Mouse (Mus musculus): Measurements from ENCODE around the gene Adk. TPM values are rescaled to one million over a fixed set of nuclear protein-coding genes. Genes with fewer than 3 reads are reported as not detected.

The Adk gene
- total RNA-seq, 2 experiments from 2014 or later = 38.6 to 52.8 TPM

DNA sequence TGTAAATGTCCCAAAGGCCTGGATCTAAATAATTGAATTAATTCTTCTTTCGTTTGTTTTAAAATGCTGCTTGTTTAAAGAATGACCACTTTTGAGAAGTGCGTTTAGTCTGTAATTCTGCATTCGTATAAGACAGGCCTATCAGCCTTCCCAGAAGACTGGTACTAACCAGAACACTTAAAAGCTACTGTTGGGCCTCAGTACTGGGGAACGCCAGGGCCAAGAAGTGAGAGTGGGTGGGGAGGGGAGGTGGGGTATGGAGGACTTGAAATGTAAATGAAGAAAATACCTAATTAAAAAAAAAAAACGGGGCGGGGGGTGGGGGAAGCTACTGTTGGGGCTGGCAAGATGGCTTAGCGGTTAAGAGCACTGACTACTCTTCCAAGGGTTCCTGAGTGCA, 347.1 kb downstream of the Adk start:
- no peak for ATAC-seq (replicated peaks; ENCODE audit: low FRiP score, poor library complexity, severe bottlenecking)

DNA sequence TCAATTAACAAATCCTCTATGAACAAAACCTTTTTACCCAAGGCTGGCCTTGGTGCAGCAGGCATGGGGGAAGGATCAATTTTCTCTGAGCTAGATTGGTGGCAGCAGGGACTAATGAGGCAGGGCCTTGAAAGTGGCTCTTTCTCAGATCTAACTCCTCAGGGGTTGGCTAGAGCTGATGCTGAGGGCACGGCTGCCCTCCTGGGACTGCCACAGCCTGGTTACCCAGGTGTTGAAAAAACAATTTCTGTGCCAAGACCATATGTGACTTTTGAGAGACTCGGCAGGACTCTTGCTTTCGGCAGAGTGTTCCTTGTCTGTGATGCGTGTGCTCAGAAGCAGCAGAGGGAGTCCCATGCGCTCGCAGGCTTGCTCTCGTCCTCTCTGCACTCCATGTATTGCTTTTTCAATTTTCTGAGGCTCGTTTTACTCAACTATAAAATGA, 349.8 kb downstream of the Adk start:
- no peak for ATAC-seq (replicated peaks; ENCODE audit: low FRiP score, poor library complexity, severe bottlenecking)

DNA sequence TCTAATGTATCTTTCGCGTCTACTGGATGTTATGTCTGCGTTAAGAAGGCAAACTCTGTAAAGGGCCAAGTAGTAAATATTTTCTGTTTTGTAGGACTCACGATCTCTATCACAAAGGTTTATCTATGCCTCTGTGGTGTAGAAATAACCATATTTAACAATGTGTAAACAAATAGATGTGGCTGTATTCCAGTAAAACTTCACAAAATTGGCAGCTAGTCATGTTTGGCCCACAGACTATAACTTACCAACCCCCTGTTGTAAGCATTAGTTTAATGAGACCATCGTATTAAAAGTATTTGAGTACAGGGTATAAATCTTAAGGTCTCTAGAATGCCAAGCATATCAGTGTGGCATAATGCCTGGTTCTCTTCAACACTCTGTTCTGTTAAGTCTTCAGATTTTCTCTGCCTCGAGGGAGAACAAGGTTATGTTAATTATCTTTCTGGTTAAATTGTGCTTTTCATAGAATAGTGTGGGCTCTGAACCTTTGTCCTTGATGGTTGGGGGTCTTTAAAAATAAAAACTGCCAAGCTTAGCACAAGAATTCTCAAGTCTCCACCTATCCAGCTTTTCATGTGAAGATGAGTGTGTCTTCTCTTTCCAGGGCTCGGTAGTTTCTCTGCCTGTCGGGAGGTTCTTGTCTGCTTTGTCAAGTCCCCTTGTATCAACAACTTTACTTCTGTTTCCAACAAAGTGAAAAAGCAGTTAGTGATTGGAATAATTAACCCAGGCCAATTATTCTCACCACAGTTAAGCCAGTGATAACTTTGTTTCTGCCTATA, 350.4 kb downstream of the Adk start:
- no peak for ATAC-seq (replicated peaks; ENCODE audit: low FRiP score, poor library complexity, severe bottlenecking)

DNA sequence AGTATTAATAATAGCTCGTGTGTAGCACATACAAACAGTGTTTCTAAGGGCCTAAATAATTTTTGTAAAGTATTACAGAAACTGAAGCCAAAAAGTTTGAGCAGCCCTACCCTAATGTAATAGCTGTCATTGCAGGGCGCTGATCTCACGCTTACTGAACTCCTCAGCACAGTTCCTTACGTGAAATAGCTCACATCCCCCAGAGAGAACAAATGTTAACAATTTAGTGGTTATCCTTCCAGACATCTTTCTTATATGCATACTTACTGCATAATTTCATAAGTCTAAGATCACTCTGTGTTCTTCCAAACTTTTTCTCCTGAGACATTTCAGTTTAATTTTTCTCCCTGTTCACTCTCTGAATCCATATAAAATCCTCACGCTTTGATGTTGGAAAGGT, 354.6 kb downstream of the Adk start:
- ATAC-seq (replicated peaks; ENCODE audit: low FRiP score, poor library complexity, severe bottlenecking) = no peak

DNA sequence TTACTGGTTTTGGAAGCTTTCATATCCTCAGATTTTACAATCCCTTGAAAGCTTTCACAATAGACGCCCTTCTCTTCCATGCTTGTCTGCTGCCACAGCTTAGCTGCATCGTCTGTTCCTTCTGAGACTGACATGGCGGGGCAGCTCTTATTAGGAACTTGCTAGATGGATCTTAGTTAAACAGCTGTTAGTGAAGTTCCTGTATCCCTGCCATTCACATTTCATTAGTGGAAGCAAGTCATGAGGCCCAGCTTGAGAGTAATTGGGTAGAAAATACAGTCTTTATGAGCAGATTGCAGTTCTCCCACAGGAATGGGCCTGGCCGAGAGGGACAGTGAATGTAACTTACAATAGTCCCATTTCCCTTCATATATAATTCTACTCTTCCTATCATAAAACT, 356.5 kb downstream of the Adk start:
- ATAC-seq (replicated peaks; ENCODE audit: low FRiP score, poor library complexity, severe bottlenecking) = no peak

DNA sequence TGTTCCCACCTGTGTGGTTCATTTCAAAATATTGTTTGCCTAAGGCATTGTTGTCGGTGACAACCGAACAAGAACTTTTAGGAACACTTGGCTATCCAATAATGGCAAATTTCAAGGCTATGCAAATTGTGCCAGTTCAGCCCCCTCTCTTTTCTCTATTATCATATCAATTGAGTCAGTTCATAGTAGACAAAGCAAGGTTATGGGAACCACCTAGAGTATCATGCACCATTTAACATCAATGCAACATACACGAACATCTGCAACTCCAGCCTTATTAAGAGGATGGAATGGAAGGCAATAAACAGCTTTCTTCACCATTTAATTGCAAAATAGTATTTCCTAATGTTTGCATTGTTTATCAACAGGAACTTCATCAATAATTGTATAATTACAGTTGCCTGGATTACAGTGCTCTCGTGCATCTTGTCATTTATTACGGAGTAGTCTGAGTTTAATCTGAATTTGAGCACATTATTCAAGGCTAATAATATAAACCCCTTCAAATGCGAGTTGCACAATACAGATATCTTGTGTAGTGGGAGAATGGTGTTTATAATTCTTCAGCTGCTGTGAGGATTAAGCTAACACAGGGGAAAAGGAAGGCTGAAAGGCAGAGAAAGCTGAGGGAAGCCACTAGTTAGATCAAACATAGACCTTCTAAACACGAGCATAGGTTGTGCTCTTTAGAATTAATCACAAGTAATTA, 358.5 kb downstream of the Adk start:
- no peak for ATAC-seq (replicated peaks; ENCODE audit: low FRiP score, poor library complexity, severe bottlenecking)

DNA sequence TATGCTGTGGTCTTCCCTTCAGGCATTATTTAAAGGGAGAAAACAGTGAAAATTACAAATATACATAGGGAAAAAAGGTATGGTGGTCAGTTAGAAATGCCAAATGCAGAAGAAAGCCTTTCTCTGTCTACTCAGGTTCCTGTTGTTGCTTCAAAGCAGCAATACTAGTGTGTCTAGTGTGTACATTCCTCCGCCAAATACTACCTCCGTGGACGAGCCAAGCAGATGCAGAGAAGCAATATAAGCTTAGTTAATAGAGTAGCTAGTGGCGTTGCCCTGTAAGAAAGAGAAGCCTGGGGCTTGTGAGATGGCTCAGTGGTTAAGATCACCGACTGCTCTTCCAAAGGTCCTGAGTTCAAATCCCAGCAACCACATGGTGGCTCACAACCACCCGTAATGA, 359.1 kb downstream of the Adk start:
- ATAC-seq (replicated peaks; ENCODE audit: low FRiP score, poor library complexity, severe bottlenecking) = no peak

DNA sequence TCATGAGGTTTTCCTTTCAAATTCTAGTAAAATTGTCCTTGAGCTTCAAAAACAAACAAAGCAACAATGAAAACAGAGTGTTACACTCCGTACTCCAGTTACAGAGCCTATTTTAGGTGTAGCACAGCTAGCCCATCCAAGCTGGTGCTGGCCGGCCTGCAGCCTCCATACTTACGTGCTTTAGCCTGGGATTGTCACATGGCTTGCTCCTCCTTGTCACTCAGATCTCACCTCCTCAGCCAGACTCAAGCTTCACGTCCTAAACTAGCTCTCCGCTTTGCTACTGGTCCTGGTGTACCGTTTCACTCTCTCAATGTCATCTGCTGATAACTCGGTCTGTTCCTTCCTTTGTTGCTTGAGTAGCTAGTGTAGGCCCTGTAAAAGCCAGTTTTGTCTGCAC, 366.0 kb downstream of the Adk start:
- no peak for ATAC-seq (replicated peaks; ENCODE audit: low FRiP score, poor library complexity, severe bottlenecking)

DNA sequence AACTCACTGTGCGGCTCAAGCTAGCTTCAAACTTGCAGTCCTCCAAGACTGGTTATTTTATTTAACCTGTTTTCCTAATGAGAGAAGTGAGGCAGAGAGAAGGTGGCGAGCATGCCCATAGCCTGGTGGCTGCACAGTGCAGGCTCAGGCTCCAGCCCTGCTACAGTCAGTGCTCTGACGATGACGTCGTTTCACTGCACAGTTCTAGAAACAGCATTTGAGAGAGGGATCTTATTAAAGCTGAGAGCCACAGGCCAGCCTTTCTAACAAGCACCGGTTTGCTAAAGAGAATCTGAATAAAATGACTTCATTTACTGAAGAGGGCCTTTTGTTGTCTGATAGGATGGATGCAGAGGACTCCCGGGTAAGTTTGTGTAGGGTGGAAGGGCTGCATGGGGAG, 375.0 kb downstream of the Adk start:
- ATAC-seq (replicated peaks; ENCODE audit: low FRiP score, poor library complexity, severe bottlenecking) = no peak

DNA sequence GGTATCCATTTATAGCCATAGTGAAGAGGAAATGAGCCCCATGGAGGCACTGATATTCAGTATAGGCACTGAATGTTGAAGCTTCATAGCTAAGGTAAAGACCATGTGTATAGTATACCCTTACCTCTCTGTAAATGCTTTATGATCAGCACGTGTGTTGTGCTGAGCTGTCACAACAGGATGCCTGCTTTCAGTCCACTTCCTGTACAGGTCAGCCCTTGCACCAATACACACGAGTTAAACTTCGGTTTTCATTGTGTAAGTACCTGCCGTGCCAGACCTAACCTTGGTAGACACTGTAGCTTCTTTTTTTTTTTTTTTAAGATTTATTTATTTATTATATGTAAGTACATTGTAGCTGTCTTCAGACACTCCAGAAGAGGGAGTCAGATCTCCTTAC, 381.0 kb downstream of the Adk start:
- ATAC-seq (replicated peaks; ENCODE audit: low FRiP score, poor library complexity, severe bottlenecking) = no peak

DNA sequence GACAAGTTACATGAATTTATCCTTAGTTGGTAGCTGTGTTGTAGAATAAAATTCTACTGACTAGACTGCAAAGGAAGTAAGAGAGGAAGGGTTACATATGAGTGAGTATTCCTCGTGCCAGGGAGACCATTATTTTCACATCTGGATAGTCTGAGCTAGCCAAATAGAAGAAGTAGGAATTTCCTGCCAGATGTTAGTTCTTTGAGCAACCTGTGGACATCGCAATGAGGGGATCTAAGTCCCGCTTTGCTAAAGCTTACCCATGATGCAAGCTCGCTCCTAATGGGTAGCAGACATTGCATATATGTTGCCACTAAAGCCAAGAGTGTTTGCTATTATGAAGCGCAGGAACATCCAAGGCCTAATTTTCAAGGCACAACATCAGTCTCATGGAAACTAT, 381.6 kb downstream of the Adk start:
- no peak for ATAC-seq (replicated peaks; ENCODE audit: low FRiP score, poor library complexity, severe bottlenecking)

DNA sequence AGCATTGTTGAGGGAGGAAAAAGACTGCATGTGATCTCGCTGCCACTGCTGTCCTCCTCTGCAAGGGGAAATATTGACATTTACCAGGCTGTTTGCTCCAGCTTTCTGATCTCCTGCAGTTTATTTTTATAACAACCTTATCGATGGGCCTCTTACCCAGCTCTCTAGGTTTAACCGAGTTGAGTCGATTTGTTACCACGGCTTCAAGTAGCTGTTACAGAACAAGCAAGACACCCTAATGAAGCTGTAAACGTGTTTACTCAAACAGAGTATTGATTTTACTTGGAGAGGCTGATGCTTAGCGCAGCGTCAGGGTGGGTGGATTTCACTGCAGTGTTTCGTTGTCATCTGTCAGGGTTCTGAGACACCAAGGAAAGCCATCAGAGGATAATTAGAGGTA, 382.3 kb downstream of the Adk start:
- no peak for ATAC-seq (replicated peaks; ENCODE audit: low FRiP score, poor library complexity, severe bottlenecking)

DNA sequence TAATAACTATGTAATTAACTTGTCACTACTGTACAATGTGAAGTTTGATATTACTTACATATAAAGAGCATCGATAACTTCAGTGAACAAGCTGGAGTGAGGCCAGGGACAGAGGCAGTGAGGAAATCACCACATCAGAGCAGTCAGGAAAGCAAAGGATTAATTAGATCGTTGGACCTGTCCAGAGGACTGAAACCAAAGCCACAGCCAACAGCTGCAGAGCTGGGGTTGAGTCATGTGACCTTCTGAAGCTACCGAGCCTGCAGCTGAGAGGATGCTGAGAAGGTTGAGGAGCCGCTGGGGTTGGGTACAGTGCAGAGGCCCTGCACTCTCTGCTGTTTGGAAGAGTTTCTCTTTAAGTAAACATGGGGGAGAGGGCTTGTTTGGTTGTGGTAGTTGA, 387.4 kb downstream of the Adk start:
- ATAC-seq (replicated peaks; ENCODE audit: low FRiP score, poor library complexity, severe bottlenecking) = no peak

DNA sequence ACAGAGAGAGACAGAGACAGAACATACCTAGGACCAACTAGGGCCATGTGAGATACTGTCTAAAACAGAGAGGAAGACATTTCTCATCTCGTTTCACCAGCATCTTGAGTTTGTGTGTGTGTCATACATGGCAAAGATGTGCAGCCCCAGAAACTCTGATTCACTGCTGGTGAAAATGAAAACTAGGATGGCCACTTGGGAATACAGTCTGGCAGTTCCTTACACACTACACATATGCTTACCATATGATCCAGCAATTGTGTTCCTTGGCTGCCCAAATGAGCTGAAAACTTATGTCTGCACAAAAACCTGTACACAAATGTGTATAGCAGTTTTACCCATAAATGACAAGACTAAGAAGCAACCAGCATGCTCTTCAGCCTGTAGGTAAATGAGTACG, 388.2 kb downstream of the Adk start:
- ATAC-seq (replicated peaks; ENCODE audit: low FRiP score, poor library complexity, severe bottlenecking) = no peak

DNA sequence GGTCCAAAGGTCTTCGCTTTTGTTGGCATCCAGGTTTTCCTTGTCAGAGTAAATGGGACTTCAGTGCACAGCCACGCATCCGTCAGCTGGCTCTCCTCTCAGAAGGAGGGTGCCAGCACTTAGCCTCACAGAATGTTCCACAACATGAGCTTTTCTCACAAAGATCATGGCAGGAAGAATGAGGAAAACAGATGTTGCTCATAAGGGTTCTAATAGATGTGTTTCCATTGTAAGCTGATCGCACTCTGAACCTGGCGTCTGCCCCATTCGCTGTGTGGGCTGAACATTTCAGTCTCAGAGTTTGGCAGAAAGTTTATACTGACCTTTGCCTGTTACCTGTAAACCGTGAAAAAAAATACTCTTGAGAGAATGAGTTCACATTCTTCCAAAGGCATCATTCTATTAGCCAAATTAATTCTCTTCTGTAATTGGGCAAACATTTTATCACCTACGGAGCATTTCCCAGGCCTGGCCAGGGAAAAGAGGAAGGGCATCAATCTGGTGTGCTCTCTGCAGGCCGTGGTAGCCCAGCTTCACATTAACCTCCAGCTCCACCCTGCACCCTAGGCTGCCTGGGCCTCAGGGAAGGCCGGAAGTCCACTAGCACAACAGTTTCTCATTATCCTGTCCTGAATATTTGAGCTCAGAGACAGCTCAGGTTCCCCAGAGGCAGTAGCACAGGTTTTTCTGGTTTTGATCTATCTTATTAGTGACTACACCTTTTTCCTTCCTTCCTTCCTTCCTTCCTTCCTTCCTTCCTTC, 389.6 kb downstream of the Adk start:
- no peak for ATAC-seq (replicated peaks; ENCODE audit: low FRiP score, poor library complexity, severe bottlenecking)

DNA sequence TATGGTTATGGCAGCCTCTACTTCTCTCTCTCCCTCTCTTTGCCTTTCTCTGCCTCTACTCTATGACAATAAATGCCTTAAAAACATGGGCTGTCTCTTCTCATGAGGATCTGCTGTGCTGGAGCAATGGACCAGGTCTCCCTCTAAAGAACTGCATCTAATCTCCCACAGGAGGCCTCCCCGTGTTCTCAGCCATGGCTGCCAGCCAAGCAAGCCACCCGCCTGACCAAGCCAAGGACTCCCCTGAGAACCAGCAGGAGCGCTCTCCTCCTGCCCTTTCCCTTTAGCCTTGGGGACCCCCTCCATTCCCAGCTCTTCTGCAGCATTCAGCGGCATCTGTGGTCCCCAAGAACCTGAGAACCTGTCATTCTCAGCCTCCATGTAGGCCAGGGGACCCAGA, 400.2 kb downstream of the Adk start:
- no peak for ATAC-seq (replicated peaks; ENCODE audit: low FRiP score, poor library complexity, severe bottlenecking)

DNA sequence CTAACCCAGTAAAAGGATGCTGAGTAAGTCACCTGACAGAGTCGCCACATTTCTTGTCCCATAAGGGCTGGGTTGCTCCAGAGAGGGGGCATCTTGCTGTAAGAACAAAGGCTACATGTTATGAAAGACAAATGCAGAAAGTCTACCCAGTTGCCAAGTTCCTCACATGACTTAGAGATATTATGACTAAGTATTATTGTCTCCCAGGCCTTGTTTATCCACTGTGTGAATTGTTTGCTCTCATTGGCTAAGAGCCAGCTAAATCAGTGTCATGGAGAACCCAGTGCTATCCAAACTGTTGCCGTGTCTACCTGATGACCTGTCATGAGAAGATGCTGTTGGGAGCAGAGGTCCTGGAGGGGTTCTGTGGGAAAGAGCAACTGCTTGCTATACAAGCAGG, 401.5 kb downstream of the Adk start:
- no peak for ATAC-seq (replicated peaks; ENCODE audit: low FRiP score, poor library complexity, severe bottlenecking)

DNA sequence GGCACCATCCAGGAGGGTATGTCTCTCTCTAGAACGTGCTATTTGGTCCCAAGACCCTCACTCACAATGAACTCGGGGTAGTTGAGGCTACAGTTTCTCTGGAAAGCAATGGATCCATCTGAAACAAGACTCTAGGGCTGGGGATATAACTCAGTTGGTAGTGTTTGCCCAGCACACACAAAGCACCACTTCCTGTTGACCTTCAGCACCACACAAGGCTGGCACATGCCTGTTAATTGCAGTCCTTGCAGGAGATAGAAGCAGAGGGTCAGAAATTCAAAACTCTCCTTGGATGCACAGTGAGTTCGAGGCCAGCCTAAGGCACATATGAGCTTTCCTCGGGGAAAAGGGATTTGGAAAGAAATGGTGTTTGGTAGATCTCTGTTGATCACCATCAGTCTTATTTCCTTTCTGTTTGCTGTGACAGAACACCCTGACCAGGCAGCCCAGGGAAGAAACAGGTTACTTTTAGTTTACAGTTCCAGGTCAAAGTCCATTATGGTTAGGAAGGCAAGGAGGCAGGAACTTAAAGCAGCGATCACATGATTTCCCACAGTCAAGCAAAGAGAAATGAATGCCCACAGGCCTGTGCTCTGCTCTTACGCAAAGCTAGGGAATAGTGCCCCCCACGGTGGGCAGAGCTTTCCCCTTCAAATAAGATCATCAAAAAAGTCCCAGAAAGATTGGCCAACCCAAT, 403.4 kb downstream of the Adk start:
- ATAC-seq (replicated peaks; ENCODE audit: low FRiP score, poor library complexity, severe bottlenecking) = no peak

DNA sequence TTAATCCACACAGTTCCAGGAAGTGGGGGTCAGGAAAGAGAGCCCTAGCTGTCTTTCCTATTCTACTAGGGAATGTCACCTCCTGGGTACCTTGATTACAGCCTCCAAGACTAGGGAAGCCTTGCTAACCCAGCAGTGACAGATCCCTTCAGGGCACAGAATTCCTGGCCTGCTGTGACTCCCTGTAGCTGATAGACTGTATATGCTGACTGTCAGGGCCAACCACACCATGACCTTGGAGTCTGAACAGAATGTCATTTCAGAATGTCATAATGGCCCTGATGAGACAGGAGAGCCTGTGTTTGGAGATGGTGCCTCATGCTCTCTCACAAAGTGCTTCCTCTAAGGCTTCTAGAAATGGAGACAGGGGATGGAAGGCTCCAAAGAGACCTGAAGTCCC, 404.2 kb downstream of the Adk start:
- no peak for ATAC-seq (replicated peaks; ENCODE audit: low FRiP score, poor library complexity, severe bottlenecking)

DNA sequence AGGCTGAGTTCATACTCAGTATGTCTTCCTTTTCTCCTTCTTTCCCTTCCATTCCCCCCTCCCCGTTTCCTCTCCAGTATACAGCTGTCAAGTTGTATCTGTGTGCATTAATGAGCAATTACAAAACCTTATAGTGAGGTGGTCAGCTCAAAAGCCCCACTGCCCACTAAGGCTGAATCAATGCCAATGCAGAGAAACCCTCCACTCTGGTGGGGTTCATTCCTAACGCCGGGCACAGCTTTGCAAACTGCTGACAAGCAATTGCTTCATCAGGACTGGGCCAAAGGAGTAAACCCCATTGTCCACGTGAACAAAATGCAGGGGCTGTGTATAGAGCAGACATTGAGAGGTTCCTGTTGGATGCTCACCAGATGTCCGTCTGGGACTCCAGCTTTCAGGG, 405.5 kb downstream of the Adk start:
- ATAC-seq (replicated peaks; ENCODE audit: low FRiP score, poor library complexity, severe bottlenecking) = no peak
